Mouse (Mus musculus): ENCODE measurements at regions not wholly inside any gene's neighbourhood (a gene's known extent, or its start where the extent isn't known, plus 50 kb on each side); places are given as distances from the start of the nearest gene placed in this dataset.

DNA sequence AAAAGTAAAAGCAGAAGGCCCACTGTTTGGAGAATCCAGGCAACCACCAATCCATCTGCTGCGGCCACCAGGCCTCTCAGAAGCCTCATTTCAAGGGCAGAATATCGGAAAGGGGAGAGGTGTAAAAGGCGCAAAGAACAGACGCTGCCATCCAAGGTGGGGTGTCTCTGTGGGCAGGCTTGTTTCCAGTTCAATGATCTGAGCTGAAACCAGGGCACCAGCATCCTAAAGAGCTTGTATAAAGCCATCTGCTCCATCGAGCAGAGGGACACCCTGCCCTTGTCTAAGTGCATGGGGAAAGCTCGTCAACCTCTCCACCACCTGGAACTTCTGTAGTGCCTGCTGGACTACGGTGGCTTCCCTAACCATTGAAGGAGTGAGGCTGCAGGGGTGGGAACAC, 363.7 kb upstream of the Spred2 start:
- TF ChIP-seq POLR2A (IDR thresholded peaks at IDR 0.05; ENCODE audit: low read depth, low read length) (no peak), CTCF (conservative IDR thresholded peaks at IDR 0.05; ENCODE audit: insufficient read depth, insufficient read length, low read depth, low read length) (no peak)

Data from kidney, adult 2 months (tissue).